Mouse (Mus musculus) G1E (cell line): ENCODE data around the gene Slc35a3. TPM values are rescaled to one million over a fixed set of nuclear protein-coding genes. Genes with fewer than 3 reads are reported as not detected.

Experiments
- ATAC-seq: 2 replicates; pipeline ENCODE4 v1.8.0; 2016; ENCODE audit warnings: mild to moderate bottlenecking; ENCODE audit not compliant: insufficient number of reproducible peaks, poor library complexity, low FRiP score, severe bottlenecking; ENCODE audit errors: extremely low read depth
- DNase-seq: peaks from one replicate; pipeline ENCODE4 v3.0.0; 2012; ENCODE audit warnings: low spot score
- H3K27me3 ChIP-seq: 2 replicates; pipeline ENCODE4 v1.6.1; 2012; ENCODE audit warnings: mild to moderate bottlenecking, low read length, inconsistent platforms; ENCODE audit not compliant: insufficient read depth
- H3K36me3 ChIP-seq: replicated peaks from 2 replicates; pipeline ENCODE3; 2012; ENCODE audit warnings: mild to moderate bottlenecking, inconsistent platforms
- H3K4me1 ChIP-seq: 2 replicates; pipeline ENCODE4 v1.6.1; 2012; ENCODE audit warnings: low read depth, low read length, inconsistent platforms, mixed read lengths; ENCODE audit not compliant: insufficient read depth
- H3K4me3 ChIP-seq: 2 replicates; pipeline ENCODE4 v1.5.1; 2012; ENCODE audit warnings: low read depth, mild to moderate bottlenecking, inconsistent platforms, low read length, moderate library complexity, mixed read lengths
- H3K9me3 ChIP-seq: replicated peaks from 2 replicates; pipeline ENCODE4 v1.6.1; 2012; ENCODE audit warnings: inconsistent platforms
- CTCF ChIP-seq: IDR thresholded peaks from 2 replicates; pipeline ENCODE4 v1.5.1; 2012; ENCODE audit warnings: low read depth, low read length, inconsistent platforms, mixed read lengths
- GATA1 ChIP-seq: IDR thresholded peaks from 2 replicates; pipeline ENCODE4 v1.6.1; 2012; ENCODE audit warnings: borderline replicate concordance, low read length, inconsistent platforms, mixed read lengths
- GATA2 ChIP-seq: IDR thresholded peaks from 2 replicates; pipeline ENCODE4 v1.6.1; 2012; ENCODE audit warnings: low read depth, low read length, inconsistent platforms, borderline replicate concordance
- POLR2AphosphoS5 ChIP-seq: IDR thresholded peaks from 2 replicates; pipeline ENCODE4 v1.6.1; 2012; ENCODE audit warnings: low read depth, low read length, inconsistent platforms; ENCODE audit not compliant: insufficient replicate concordance
- TAL1 ChIP-seq: conservative IDR thresholded peaks from 2 replicates; pipeline ENCODE4 v1.6.1; 2012; ENCODE audit warnings: low read depth, low read length, inconsistent platforms, mixed read lengths
- polyA plus RNA-seq: library from polyadenylated mRNA; stranded (reverse); fragments of >175 nt; gene quantifications from 2 replicates; pipeline ENCODE4 v1.2.3, GENCODE M21; 2012
- total RNA-seq, 2 experiments: library from RNA; stranded (forward) in 1 of 2; stranded (reverse) in 1 of 2; fragments of 200-1000 nt in 1 of 2; fragments of >200 nt in 1 of 2; fragmentation: Nextera tagmentation in 1 of 2; gene quantifications; 2 replicates each; pipeline ENCODE4 v1.2.3; 2014 to 2017

The Slc35a3 gene
- total and polyA plus RNA-seq, 3 experiments = 13.4 to 60.9 (median 54.6) TPM

GRCm38 (mm10) chr3:116653278-116653945, 59.2 kb downstream of the Slc35a3 start:
- DNase-seq = no peak
- no peak for TF ChIP-seq CTCF
- TF ChIP-seq TAL1 = no peak
- TF ChIP-seq POLR2AphosphoS5 = no peak
- TF ChIP-seq GATA1 = no peak
- no peak for TF ChIP-seq GATA2
- Histone ChIP-seq H3K27me3 (no peaks in the 10 kb centered on the region), H3K36me3 (peaks cover 61% of the 10 kb centered on the region), H3K4me3 (no peak overlapping the region), H3K9me3 (no peaks in the 10 kb centered on the region), H3K4me1 (peaks cover 48% of the 10 kb centered on the region)
- ATAC-seq = no peak

- no peaks in the 10 kb centered on the region for H3K27me3 ChIP-seq
- H3K4me1 ChIP-seq = peaks cover 36% of the 10 kb centered on the region
- DNase-seq = no peak
- no peak for TF ChIP-seq GATA1
- TF ChIP-seq GATA2 = no peak
- no peak for TF ChIP-seq CTCF
- TF ChIP-seq TAL1 = no peak
- no peak for TF ChIP-seq POLR2AphosphoS5
- no peaks in the 10 kb centered on the region for H3K9me3 ChIP-seq
- H3K4me3 ChIP-seq = no peak overlapping the region
- ATAC-seq = no peak; the same call in 1 of the 2 replicates
- peaks cover 64% of the 10 kb centered on the region for H3K36me3 ChIP-seq
These were observed 60.6 kb downstream of the Slc35a3 start for GRCm38 (mm10) chr3:116652033-116652446.

DNA sequence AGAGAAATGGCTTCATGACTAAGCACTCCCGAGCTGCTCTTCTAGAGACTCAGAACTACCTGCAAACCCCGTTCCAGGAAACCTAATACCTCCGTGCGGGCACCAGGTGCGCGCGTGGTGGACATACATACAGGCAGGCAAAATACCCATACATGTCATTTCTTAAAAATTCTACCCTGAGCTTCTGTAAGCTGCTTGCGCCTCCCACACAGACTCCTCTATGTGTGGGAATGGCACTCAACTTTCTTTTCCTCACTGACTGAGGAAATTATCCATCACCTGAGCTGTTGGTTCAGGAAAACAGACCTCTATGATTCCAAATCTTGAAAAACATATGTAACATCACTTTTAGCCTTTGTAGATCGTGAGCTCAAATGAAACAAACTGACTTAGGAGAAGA, 61.9 kb downstream of the Slc35a3 start:
- TF ChIP-seq GATA2 (no peak), CTCF (no peak), POLR2AphosphoS5 (no peak), GATA1 (no peak), TAL1 (no peak)
- Histone ChIP-seq H3K9me3 (no peaks in the 10 kb centered on the region), H3K4me3 (no peak overlapping the region), H3K4me1 (peaks cover 28% of the 10 kb centered on the region), H3K36me3 (peaks cover 73% of the 10 kb centered on the region), H3K27me3 (no peaks in the 10 kb centered on the region)
- ATAC-seq (no peak), DNase-seq (no peak)

DNA sequence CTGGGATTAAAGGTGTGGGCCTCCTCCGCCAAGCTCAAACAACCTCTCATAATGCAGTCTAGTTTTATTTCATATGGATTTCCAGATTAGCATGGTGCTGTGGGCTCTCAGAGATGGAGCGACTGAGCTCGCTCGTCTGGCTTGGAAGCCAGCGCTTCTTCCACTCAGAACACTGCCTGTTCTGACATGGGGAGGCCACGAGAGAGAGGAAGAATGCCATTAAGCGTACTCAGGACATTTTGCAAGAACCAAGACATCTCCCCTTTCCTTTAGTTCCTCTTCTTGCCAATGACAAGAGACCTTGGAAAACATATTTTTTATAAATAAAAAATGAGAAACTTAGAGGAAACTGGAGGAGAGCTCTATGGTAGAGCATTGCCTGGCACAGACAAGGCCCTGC, 63.8 kb downstream of the Slc35a3 start:
- Histone ChIP-seq H3K36me3 (peaks cover 85% of the 10 kb centered on the region), H3K27me3 (no peaks in the 10 kb centered on the region)
- no peak for ATAC-seq

GRCm38 (mm10) chr3:116646387-116646786, 66.2 kb downstream of the Slc35a3 start:
- TF ChIP-seq GATA2 (no peak), TAL1 (no peak), POLR2AphosphoS5 (no peak), GATA1 (no peak), CTCF (no peak)
- no peak for ATAC-seq
- H3K9me3 ChIP-seq = no peaks in the 10 kb centered on the region
- H3K4me1 ChIP-seq = peaks cover 26% of the 10 kb centered on the region
- peaks cover 85% of the 10 kb centered on the region for H3K36me3 ChIP-seq
- H3K27me3 ChIP-seq = no peaks in the 10 kb centered on the region
- DNase-seq = no peak
- H3K4me3 ChIP-seq = no peak overlapping the region

More for the DNA sequence above, 63.8 kb downstream of the Slc35a3 start:
- TF ChIP-seq POLR2AphosphoS5 (no peak), TAL1 (no peak)
- no peaks in the 10 kb centered on the region for H3K9me3 ChIP-seq
- H3K4me3 ChIP-seq = no peak overlapping the region
- H3K4me1 ChIP-seq = peaks cover 18% of the 10 kb centered on the region
- no peak for DNase-seq

GRCm38 (mm10) chr3:116642373-116642772, 70.3 kb downstream of the Slc35a3 start:
- ATAC-seq (no peak), DNase-seq (no peak)
- Histone ChIP-seq H3K27me3 (no peaks in the 10 kb centered on the region), H3K9me3 (no peaks in the 10 kb centered on the region), H3K4me1 (peaks cover 24% of the 10 kb centered on the region), H3K4me3 (no peak overlapping the region), H3K36me3 (peaks cover 92% of the 10 kb centered on the region)
- TF ChIP-seq POLR2AphosphoS5 = no peak
- TF ChIP-seq CTCF = no peak
- no peak for TF ChIP-seq TAL1
- TF ChIP-seq GATA1 = no peak
- TF ChIP-seq GATA2 = no peak
